Mouse (Mus musculus): Measurements from ENCODE around the gene Trim69. TPM values are rescaled to one million over a fixed set of nuclear protein-coding genes. Genes with fewer than 3 reads are reported as not detected.

Gene Trim69
- polyA plus RNA-seq, 1 experiment from 2014 or later, result not detected

DNA sequence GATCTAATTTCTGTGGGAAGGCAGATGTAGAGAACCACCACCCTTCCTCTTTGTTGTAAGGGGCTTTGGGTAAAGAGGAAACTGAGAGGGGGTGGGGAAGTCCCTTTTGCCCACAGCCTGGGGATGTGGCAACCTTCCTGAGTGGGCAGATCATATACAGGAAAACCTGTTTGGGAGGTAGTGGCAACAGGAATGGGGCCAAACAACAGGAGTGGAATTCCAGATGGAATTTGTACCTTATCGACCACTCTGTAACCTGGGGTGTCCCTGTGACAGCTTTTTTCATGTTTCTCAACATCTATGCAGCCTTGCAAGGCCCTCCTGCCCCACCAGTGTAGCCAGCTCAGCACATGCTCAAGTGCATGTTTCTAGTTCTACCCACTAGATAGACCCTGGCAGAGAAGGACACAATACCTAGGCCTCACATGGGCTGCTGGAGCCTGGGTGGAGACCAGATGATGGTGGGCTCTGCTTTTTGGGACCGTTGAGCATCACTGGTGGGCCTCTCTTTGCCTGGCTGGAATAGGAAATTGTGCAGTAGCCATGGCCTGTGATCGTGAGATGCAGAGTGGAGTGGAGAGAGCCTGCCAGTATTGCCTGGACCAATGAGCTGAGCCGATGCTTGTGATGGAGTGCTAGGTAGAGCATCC, 4.3 kb upstream of the Trim69 start:
- ATAC-seq (ENCODE audit: low FRiP score, low read depth), result no peak
- H3K27me3 ChIP-seq (replicated peaks), result no peaks in the 10 kb centered on the region
- no peak overlapping the region for H3K4me3 ChIP-seq
- no peak overlapping the region for H3K27ac ChIP-seq
- 91% methylated on average over 4 of the region's 4 CpGs for WGBS
- no peaks in the 10 kb centered on the region for H3K4me1 ChIP-seq
- H3K4me2 ChIP-seq (replicated peaks), result no peak overlapping the region
- H3K9ac ChIP-seq, result no peak overlapping the region
- H3K36me3 ChIP-seq, result 0 out of 2 replicates have a peak, but pooled peaks cover 3% of the 10 kb centered on the region
- H3K9me3 ChIP-seq, result no peaks in the 10 kb centered on the region

DNA sequence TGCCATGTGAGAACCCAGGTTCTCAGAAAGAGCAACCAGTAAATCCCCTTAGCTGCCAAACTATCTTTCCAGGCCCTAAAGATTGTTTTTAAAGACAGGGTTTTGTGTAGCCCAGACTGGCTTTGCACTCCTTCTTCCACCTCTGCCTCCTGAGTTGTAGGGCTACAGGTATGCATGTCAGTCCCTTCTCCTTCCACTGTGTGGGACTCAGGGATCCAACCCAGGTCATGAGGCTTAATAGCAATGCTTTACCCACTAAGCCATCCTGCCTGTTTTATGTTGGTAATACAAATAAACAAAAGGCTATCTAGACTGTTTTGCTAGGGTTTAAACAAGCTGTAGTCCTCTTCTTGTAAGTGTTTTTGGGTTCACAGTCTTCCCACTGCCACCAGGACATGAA, 2.9 kb upstream of the Trim69 start:
- Histone ChIP-seq H3K4me3 (no peak overlapping the region), H3K4me1 (no peaks in the 10 kb centered on the region), H3K36me3 (0 out of 2 replicates have a peak, but pooled peaks cover 3% of the 10 kb centered on the region)

DNA sequence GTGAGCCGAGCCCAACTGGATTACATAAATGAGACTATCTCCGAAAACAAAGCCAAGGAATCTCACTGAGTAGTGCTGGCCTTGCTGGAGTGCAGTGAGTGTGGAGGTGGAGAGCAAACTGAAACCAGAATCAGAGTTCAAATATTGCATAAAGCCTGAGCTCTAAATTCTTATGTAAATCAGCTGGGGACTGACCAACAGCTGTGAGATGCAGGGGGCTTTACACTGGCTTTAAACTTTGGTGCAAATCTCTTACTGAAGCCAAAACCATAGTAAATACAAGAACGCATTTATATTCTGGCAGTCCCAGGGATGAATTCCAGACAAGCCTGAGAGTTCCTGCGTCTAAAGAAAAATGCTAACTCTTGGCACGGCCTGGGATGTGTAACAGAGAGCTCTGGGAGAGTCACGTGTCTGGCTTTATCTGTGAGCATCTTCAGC, 2.1 kb upstream of the Trim69 start:
- H3K27ac ChIP-seq, result no peak overlapping the region
- no peak overlapping the region for H3K4me2 ChIP-seq (replicated peaks)
- no peak overlapping the region for H3K9ac ChIP-seq
- ATAC-seq (ENCODE audit: low FRiP score, low read depth), result no peak
- WGBS, result 78% methylated on average over 6 of the region's 6 CpGs
- H3K27me3 ChIP-seq (replicated peaks), result no peaks in the 10 kb centered on the region
- no peak overlapping the region for H3K4me3 ChIP-seq
- H3K9me3 ChIP-seq, result no peaks in the 10 kb centered on the region
- no peaks in the 10 kb centered on the region for H3K4me1 ChIP-seq
- 0 out of 2 replicates have a peak, but pooled peaks cover 3% of the 10 kb centered on the region for H3K36me3 ChIP-seq

More for the DNA sequence above, 2.9 kb upstream of the Trim69 start:
- H3K9ac ChIP-seq, result no peak overlapping the region
- no peak for ATAC-seq (ENCODE audit: low FRiP score, low read depth)
- no peak overlapping the region for H3K27ac ChIP-seq
- H3K27me3 ChIP-seq (replicated peaks), result no peaks in the 10 kb centered on the region
- no peaks in the 10 kb centered on the region for H3K9me3 ChIP-seq
- no peak overlapping the region for H3K4me2 ChIP-seq (replicated peaks)

DNA sequence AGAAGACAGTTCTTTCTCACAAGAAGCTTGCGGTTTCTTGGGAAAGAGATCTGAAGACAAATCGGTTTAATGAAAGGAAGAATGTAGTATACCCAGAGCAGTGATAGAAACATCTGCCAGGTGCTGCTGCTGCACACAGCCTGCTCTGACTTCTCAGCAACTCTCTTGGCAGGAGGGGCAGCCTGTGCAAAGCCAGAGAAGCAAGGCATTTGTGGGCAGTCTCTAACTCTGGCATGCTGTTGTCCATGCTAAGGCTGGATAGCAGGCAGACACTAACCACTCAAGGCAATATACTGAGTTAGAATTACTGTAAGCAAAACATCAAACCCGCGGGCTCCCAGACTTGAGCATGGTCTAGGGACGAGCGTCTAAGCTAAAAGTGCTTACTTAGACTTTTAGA, 833 bp upstream of the Trim69 start:
- Histone ChIP-seq H3K27ac (no peak overlapping the region), H3K9me3 (no peaks in the 10 kb centered on the region), H3K4me3 (no peak overlapping the region), H3K4me1 (no peaks in the 10 kb centered on the region), H3K27me3 (replicated peaks) (no peaks in the 10 kb centered on the region), H3K36me3 (0 out of 2 replicates have a peak, but pooled peaks cover 3% of the 10 kb centered on the region), H3K4me2 (replicated peaks) (no peak overlapping the region), H3K9ac (no peak overlapping the region)
- no peak for ATAC-seq (ENCODE audit: low FRiP score, low read depth)
- WGBS, result 89% methylated on average over 6 of the region's 6 CpGs

DNA sequence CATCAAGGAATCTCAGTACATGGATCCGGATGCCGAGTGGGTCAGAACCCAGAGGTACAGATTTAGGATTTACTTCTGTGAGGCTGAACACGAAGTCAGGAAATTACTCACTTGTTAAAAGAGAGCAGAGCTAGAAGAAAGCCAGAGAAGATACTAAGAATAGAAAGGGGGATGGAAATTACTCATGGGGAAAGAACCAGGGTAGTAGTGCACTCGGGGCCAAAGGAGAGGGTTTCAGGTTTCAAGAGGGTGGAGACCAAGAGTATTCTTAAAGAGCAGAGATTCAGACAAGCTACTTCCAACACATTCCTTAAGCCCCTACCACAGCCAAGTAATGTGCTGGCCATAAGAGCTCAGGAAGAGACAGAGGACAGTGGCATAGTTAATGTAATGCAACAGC, 1.0 kb downstream of the Trim69 start:
- no peak overlapping the region for H3K4me3 ChIP-seq
- no peak overlapping the region for H3K4me2 ChIP-seq (replicated peaks)
- H3K9me3 ChIP-seq, result no peaks in the 10 kb centered on the region
- H3K27ac ChIP-seq, result no peak overlapping the region
- no peaks in the 10 kb centered on the region for H3K27me3 ChIP-seq (replicated peaks)
- WGBS, result 40% methylated on average over 4 of the region's 4 CpGs
- no peaks in the 10 kb centered on the region for H3K4me1 ChIP-seq
- no peaks in the 10 kb centered on the region for H3K36me3 ChIP-seq
- ATAC-seq (ENCODE audit: low FRiP score, low read depth), result no peak
- H3K9ac ChIP-seq, result no peak overlapping the region

DNA sequence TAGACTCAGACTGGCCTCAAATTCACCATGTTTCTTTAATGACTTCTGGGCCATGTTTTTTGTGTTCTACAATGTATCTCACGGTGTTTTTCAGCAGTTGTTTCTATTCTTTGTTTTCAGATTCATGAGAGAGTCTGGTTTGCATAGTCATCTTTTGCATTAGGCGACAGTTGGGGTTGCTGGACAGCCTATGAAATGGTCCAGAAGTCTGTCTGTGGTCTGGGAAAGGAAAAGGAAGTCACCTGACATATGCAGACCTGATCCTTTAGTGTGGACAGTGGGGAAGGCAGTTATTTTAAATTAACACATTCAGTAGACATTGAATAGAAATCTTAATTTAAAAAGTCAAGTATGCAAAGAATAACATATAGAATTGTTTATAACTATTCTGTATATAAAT, 2.0 kb downstream of the Trim69 start:
- H3K4me1 ChIP-seq, result no peaks in the 10 kb centered on the region
- no peak overlapping the region for H3K9ac ChIP-seq
- no peaks in the 10 kb centered on the region for H3K27me3 ChIP-seq (replicated peaks)
- no peak overlapping the region for H3K27ac ChIP-seq
- ATAC-seq (ENCODE audit: low FRiP score, low read depth), result no peak
- 75% methylated on average over 2 of the region's 2 CpGs for WGBS
- no peaks in the 10 kb centered on the region for H3K36me3 ChIP-seq
- no peak overlapping the region for H3K4me2 ChIP-seq (replicated peaks)
- no peaks in the 10 kb centered on the region for H3K9me3 ChIP-seq
- H3K4me3 ChIP-seq, result no peak overlapping the region

DNA sequence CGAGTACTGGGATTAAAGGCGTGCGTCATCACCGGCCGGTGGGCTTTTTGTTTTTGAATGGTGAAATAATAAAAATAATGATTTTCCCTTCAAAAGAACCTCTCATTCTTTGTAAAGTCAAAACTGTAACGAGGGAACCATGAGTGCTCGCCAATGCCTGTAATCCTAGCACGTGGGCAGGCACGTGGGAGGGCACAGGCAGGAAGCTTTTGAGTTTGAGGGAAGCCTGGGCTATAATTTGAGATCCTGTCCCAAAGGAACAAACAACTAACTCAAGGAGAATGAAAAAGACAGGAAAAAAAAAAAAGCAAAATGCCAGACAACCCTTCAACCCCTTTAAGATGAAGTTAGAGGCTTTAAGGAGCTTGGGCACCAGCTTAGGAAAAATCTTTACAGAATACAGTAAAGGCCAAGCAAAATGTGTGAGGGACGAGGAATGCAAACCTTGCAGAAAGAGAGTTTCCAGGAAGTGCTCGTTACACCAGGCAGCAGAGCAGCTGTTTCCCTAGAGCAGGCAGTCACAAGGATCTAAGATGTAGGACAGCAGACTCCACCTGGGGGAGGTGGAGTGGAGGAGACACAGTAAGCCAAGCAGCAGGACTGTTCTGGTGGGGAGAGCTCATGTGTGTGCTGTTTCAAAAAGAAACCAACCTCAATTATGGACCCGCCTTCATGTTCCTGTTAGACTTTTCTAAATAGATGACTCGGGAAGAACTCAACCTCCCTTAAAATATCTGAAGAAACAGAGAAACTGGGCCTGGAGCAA, 3.1 kb downstream of the Trim69 start:
- no peak for ATAC-seq (ENCODE audit: low FRiP score, low read depth)
- Histone ChIP-seq H3K27me3 (replicated peaks) (no peaks in the 10 kb centered on the region), H3K9me3 (no peaks in the 10 kb centered on the region), H3K4me2 (replicated peaks) (no peak overlapping the region), H3K9ac (no peak overlapping the region), H3K27ac (no peak overlapping the region), H3K4me1 (no peaks in the 10 kb centered on the region), H3K36me3 (no peaks in the 10 kb centered on the region), H3K4me3 (no peak overlapping the region)
- WGBS, result 81% methylated on average over 13 of the region's 13 CpGs

DNA sequence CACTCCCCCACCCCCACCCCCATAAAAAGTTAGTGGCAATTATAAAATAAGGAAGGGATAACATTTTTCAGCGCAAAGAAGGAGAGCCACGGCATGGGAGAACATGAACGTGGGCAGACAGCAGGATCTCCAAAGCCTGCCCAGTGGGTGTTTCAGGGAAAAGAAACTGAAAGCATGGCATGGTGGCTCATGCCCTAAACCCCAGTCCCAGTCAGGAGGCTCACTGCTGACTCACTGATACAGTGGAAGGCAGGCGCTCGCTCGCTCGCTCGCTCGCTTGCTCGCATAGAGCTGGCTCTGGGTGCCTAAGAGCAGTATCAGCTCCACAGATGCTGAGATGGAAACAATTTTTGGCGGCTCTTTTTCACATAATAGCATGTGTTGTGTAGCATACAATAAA, 3.8 kb downstream of the Trim69 start:
- no peak overlapping the region for H3K27ac ChIP-seq
- no peaks in the 10 kb centered on the region for H3K9me3 ChIP-seq
- ATAC-seq (ENCODE audit: low FRiP score, low read depth), result no peak
- H3K36me3 ChIP-seq, result no peaks in the 10 kb centered on the region
- no peak overlapping the region for H3K4me3 ChIP-seq
- no peaks in the 10 kb centered on the region for H3K27me3 ChIP-seq (replicated peaks)
- no peak overlapping the region for H3K4me2 ChIP-seq (replicated peaks)
- H3K9ac ChIP-seq, result no peak overlapping the region
- no peaks in the 10 kb centered on the region for H3K4me1 ChIP-seq
- 87% methylated on average over 11 of the region's 11 CpGs for WGBS

DNA sequence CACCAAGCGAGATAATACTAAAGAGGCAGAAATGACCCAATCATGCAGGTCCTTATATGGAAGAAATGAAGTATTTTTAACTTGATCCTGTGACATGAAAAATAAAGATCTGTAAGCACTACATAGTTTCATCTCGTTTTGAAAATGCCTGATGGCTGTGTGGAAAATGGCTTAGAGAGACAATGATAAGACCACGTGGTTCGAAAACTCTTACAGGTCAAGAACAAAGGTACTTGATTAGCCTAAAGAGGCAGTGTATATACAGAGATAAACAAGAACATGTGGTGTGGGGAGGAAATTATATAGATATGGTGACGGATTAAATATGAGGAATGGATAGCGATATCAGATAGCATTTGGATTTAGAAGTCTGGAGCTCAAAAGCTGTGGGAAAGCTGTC, 10.8 kb downstream of the Trim69 start:
- Histone ChIP-seq H3K9me3 (no peaks in the 10 kb centered on the region), H3K27me3 (replicated peaks) (no peaks in the 10 kb centered on the region), H3K4me3 (no peak overlapping the region), H3K27ac (no peak overlapping the region), H3K36me3 (no peaks in the 10 kb centered on the region), H3K4me1 (no peaks in the 10 kb centered on the region), H3K4me2 (replicated peaks) (no peak overlapping the region), H3K9ac (no peak overlapping the region)
- WGBS, result 90% methylated on average over 6 of the region's 6 CpGs
- no peak for ATAC-seq (ENCODE audit: low FRiP score, low read depth)

DNA sequence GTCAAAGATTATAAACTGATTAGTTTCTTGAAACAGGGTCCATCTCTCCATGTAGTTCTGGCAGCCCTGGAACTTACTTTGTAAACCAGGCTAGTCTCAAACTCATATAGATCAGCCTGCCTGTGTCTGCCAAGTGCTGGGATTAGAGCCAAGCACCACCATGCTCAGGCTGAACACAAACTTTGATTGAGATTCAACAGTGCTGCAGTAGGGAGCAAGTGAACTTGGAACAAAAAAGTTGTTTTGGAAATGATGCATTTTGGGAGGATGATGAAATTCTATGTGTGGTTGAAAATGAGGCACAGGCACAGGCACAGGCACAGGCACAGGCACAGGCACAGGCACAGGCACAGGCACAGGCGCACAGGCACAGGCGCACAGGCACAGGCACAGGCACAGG, 11.7 kb downstream of the Trim69 start:
- Histone ChIP-seq H3K4me1 (no peaks in the 10 kb centered on the region), H3K4me2 (replicated peaks) (no peak overlapping the region), H3K9ac (no peak overlapping the region), H3K27ac (no peak overlapping the region), H3K27me3 (replicated peaks) (no peaks in the 10 kb centered on the region), H3K36me3 (no peaks in the 10 kb centered on the region), H3K9me3 (no peaks in the 10 kb centered on the region), H3K4me3 (no peak overlapping the region)
- ATAC-seq (ENCODE audit: low FRiP score, low read depth), result no peak
- WGBS, result 90% methylated on average over 2 of the region's 2 CpGs

DNA sequence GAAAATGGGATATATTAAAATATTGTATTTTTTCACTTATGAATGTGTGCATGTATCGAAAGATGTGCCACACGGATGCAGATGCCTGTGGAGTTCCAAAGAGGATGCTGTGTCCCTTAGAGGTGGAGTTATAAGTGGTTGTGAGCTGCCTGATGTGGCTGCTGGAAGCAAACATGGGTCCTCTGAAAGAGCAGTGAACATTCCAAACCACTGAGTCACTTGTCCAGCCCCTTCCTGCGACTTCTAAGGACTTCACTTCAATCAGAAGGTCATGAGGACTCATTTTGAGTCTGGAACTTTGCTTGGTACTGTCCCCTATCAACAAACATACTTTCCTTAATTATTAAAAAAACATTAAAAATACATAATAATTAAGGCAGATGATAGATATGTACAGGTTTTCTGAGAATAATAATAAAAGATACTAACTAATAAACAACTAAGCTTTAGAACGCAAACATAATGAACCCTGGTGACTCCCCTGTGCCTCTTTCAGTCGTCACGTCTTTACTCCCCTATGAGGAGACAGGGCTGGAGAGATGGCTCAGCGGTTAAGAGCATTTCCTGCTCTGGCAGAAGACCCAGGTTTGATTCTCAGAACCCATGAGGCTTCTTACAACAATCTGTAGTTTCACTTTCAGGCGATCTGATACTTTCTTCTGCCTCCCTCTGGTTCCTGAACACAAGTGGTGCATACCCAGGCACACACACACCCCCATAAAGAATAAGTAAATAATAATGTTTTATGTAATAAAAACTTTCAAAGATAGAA, 19.7 kb downstream of the Trim69 start:
- H3K27me3 ChIP-seq (replicated peaks), result no peaks in the 10 kb centered on the region
- H3K9ac ChIP-seq, result no peak overlapping the region
- no peak overlapping the region for H3K27ac ChIP-seq
- WGBS, result 78% methylated on average over 8 of the region's 8 CpGs
- ATAC-seq (ENCODE audit: low FRiP score, low read depth), result no peak
- H3K9me3 ChIP-seq, result no peaks in the 10 kb centered on the region
- H3K36me3 ChIP-seq, result no peaks in the 10 kb centered on the region
- H3K4me1 ChIP-seq, result no peaks in the 10 kb centered on the region
- H3K4me2 ChIP-seq (replicated peaks), result no peak overlapping the region
- H3K4me3 ChIP-seq, result no peak overlapping the region

DNA sequence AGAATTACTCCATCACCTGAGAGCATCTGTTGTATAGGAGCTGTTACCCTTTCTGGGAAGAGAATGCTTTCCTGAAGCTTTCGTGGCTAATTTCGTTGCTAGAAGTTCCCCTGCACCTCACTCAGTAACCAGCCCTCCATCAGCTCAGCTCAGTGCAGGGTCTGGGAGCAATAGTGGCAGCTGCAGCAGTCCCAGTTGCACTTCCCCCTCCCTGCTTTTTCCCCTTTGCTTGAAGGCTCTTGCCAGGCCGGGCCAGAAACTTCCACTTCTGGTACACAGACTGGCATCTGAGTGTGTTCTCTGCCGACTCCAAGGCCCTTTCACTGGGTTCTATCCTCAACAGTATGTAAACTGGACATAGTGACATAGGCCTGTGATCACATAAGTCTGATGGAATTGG, 24.6 kb downstream of the Trim69 start:
- no peak overlapping the region for H3K4me3 ChIP-seq
- H3K27me3 ChIP-seq (replicated peaks), result no peaks in the 10 kb centered on the region
- H3K4me1 ChIP-seq, result no peaks in the 10 kb centered on the region
- H3K36me3 ChIP-seq, result no peaks in the 10 kb centered on the region
- 90% methylated on average over 4 of the region's 4 CpGs for WGBS
- no peak overlapping the region for H3K27ac ChIP-seq
- H3K9ac ChIP-seq, result no peak overlapping the region
- no peaks in the 10 kb centered on the region for H3K9me3 ChIP-seq
- no peak for ATAC-seq (ENCODE audit: low FRiP score, low read depth)
- no peak overlapping the region for H3K4me2 ChIP-seq (replicated peaks)

Measured in neural tube, embryonic 12.5 days (tissue).